Mouse (Mus musculus) ZHBTc4 (cell line): ENCODE data around the gene Mllt10.

Source experiments
- DNase-seq: peaks from one replicate; pipeline ENCODE4 v3.0.0-alpha.2; 2011; ENCODE audit warnings: low read depth, low spot score

The Mllt10 gene

GRCm38 (mm10) chr2:18195691-18196396, 140.8 kb downstream of the Mllt10 start:
- DNase-seq, result no peak

DNA sequence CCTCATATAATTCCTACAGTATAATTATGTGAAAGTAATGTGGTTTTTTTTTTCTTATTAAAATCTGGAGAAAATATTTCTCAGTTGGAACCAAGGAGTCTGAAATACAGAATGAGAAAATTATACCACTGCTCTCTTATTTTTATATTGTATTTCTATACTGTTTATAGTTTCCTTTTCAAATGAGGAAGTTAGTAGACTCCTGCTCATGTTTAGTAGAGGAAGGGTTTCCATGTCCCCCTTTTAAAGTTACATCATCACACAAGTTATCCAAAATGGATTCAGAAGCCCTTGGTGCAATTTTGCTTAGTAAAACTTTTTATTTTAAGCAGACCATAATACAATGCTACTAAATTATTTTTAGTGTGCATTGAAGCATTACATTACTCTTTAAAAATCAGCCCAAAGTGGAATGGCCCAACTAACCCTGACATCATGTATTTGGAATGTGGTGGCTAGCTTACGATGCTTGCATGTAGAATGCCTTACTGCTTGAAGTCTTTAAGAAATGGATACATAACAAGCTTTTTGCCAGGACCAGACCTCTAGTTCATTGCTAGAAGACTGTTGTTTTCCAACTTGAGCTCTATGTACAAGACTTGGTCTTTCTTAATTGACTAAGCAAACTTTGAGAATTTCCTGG, 146.9 kb downstream of the Mllt10 start:
- DNase-seq, result no peak

GRCm38 (mm10) chr2:18202923-18203322, 147.9 kb downstream of the Mllt10 start:
- peak; percentile 60 for DNase-seq

DNA sequence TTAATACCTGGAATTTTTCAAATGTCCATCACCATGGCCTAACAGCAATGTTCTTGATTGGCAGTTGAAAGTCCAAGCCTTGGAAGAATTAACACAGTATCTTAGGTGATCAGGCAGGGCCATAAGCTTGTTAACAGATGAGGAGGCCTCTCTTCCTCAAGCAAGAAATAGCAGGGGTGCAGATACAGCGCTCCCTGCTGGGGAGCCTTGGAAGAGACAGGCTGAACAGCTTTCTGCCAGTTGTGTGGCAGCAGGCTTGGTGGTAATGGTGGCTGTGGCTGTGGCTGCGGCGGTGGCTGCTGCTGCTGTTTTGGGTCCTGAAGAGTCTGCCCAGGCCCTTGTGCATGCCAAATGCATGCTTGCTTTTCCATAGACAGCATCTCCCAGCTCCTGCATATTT, 150.1 kb downstream of the Mllt10 start:
- DNase-seq, result peak; percentile 86

GRCm38 (mm10) chr2:18206811-18207210, 151.8 kb downstream of the Mllt10 start:
- no peak for DNase-seq

DNA sequence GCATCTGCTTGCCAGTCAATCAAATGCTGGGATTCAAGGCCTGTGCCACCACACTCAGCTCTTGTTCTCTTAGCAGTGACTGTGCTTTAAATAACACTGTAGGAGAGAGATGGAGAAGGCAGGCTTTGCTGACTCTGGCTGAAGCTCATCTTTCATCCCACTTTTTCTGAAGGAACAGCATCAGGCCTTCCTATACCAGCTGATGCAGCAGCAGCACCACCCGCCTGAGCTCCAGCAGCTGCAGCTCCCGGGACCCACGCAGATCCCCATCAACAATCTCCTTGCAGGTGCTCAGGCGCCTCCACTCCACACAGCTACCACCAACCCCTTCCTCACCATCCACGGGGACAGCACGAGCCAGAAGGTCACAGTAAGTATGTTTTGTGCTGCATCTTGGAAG, 153.5 kb downstream of the Mllt10 start:
- no peak for DNase-seq

DNA sequence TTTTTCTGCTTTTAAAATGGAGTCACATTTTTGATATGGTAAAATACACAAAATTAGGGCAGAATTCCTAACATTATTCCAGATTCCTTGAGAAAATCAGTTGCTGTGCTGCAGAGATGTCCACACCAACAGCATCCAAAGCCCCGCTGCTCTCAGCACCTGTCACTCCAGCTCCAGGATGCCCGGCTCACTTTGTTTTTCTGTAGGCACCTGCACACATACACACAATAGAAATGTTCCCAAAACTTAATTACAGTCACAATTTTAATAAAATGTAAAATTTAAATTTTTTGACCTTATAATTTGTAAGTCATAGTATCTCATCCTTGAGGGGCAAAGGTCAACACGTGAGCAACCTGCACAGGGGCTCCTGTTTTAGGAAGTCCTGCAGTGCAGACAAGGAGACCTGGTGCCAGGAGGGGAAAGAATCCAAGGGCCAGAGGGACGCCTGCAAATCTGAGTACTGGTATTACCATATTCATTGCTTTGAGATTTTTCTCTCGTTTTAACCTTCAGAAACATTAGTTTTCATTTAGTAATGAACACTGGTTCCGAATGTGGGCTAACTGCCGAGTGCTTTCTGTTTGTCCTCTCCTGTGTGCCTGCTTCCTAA, 154.3 kb downstream of the Mllt10 start:
- no peak for DNase-seq

DNA sequence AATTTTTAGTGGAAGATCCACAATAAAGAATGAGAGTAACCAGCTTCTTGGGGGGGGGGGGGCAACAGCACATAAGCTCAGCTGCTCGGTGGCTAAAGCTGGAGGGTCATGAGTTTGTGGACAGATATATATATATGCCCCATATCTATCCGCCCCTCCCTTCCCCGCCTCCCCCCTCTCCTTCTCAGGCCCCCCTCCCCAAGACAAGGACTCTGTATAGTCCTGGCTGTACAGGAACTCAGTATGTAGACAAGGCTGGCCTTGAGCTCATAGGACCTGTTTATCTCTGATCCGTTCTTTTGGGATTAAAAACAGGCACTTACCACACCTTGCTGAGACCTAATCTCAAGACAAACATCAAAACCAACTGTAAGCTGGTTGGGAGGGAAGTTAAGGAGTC, 154.9 kb downstream of the Mllt10 start:
- DNase-seq, result no peak

DNA sequence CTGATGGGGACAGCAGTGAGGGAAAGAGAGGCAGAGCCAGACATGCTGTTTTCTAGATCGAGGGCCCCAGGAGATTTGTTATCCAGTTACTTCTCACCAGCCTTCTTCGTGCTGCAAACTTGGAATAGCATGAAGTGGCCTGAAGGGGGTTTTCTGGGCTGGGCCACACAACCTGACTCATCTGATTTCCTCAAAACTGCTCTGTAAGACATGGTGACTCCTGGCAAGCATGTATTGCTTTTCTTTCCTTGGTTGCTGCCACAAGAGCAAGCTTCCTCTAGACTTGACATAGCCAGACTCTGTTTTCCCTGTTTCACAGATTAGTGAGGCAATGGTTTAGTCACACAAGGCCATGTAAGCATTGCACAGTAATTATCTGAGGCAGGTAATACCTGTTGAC, 159.0 kb downstream of the Mllt10 start:
- DNase-seq, result no peak

GRCm38 (mm10) chr2:18217867-18218266, 162.8 kb downstream of the Mllt10 start:
- DNase-seq, result no peak

DNA sequence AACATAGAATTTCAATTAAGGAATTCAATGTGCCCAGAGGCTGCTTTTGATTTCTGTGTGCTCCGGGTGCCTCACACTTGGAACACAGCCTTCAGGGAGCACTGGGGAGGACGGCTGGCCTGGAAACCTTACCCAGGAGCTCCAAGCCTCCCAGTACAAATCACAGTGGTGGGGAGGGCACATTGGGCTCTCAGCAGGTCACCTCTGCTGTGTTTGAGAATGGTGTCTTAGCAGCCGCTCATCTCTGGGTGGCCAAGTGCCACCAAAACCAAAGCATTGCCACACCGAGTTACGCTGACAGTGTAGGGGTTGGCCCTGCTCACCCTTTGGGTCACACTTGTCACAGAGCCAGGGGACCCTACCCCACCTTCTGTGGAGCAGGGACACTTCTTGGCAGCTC, 163.5 kb downstream of the Mllt10 start:
- no peak for DNase-seq

DNA sequence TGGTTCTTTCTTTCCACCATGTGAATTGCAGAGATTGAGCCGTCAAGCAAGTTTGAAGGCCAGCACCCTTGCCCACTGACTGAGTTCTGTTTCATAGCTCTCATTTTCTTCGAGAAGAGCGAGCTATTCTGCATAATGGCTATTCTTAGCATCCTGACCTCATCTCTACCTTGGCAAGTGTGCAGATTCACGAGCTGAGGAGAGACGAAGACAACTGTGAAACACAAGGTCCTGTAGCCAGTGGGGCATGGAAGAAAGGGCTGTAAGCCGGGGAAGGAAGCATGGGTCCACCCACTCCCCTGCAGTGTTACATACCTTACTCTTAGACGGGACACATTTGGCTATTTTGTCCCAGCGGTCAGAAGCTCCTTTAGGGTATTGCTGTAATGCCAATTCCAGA, 164.1 kb downstream of the Mllt10 start:
- no peak for DNase-seq

DNA sequence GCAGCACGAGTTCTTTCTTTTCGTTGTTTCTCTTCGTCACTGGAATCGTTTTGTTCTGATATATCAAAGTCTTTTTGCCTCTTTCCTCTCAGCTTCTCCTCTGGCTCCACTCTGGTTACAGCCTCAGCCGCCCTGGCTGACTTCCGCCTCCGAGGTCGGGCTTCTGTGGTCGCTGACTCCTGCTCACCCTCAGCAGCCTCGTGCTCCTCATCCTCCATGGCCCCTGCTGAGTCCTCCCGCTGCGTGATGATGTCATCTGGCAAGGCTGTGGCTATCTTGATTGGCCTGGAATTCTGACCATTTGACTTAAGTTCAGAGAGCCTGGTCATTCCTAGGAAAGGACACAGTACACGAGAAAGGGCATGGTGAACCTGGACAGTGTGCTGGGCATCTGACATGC, 164.5 kb downstream of the Mllt10 start:
- DNase-seq, result no peak

DNA sequence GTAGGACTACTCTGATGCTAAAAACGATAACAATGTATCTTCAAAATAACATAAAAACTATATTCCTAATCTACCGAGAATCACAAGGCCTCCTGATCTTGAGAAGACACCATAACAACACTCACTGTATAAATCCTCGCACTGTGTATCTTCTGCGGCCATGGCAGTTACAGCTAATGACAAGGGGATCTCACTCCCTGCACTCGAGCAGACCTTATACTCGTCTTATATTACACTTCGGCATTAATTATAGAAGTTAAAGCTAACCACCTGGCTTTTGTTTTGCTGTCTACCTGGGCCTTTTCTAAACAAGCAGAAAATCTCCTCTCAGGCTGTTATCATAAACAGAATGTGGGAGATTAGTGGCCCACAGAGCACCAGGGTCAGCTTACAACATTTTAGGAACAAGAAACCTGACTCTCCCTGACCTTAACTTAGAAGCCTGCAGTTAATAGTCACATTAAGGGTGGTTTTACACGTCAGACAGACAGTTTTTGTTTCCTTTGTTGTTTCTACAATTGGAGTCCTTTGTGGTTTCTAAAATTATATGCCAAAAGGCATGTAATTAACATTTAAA, 173.5 kb downstream of the Mllt10 start:
- DNase-seq, result no peak

- DNase-seq, result no peak
Observed at GRCm38 (mm10) chr2:18229279-18229678, 174.2 kb downstream of the Mllt10 start.

DNA sequence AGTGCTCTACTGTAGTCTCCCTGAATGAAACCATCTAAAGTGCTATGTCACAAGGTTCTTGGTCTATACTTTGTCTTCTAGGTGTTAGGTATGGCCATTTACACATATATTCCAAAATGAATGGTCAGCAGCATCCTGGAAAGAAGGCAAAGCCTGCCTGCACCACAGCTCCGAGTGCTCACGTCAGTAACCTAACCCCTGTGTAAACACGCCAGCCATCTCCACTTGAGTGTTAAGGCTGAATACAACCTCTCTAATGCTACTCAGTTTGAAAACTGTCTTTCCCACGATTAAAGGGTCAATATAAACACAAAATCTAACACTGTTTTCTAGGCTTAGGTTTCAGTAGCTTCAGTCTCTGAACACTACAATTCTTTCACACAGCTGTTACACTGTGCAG, 176.1 kb downstream of the Mllt10 start:
- DNase-seq, result no peak

DNA sequence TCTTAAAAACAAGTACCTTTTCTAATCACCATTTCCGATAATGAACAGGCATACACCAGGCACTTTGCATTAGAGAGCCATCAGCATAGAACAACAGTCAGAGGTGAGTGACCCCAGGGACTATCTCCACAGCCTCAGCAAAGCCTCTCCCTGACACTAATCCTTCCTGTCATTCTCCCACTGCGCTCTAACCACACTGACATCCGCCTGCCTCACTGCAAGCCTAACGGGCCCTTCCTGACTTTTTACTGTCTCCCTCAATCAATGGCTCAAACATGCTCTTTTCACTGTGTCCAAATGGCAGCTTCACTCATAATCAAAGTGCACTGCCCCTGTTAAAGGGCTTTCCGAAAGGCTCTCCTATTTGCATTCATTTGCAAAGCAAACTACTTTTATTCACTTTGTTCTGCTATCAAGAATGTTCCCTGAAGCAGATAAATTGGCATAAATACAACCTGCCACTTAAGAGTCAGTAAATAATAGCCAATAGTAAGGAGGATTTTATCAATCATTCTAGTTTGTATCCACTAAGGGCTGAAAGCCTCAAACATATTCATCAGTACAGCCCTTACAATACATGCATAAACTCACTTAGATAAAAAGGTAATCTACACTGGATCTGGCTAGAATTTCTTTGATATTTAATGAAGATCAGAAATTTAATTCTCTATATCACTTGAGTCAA, 178.0 kb downstream of the Mllt10 start:
- DNase-seq, result peak; percentile 26

DNA sequence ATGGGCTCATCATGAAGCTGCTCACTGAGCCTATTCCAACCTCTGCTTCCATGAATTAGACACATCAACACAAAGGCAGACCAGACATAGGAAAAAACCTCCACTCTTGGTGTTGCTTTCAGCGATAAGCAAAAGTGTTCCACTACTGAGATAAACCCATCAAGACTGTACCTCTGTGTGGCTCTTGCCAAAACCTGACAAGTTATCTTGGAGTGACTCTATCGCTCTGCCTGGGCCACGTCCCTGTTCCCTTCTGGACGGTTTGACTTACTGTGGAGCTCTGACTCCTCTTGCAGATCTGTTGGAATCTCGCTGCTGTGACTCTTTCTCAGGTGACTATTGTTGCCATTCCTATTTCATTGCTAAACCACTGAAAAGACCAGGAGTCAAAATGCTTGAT, 180.5 kb downstream of the Mllt10 start:
- DNase-seq, result no peak

GRCm38 (mm10) chr2:18249224-18249623, 194.2 kb downstream of the Mllt10 start:
- DNase-seq, result no peak
